Mouse (Mus musculus) embryo, embryonic 10.5 days (tissue): ENCODE data around the gene Snx29.

Source experiments
- DNase-seq: peaks from one replicate; pipeline ENCODE4 v3.0.0-alpha.2; 2015; ENCODE audit warnings: low spot score

The Snx29 gene

DNA sequence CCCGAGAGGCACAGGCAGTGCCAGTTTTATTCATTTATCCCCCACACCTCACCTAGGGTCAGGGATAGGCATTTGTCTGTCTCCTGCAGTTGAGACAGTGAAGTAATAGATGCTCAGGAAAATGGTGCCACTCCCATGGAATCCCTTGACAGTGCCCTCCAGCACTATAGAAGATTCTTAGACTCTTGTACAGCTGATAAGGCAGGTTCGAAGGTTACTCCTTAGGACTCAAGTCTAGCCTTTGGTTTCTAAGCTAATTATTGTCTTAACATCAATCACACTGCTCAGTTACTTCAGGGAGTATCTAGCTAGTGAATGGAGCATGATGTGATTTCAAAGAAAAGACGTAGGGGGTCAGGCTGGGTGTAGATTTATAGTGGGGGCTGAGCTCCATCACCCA lies 273.9 kb downstream of the Snx29 start:
- DNase-seq, result no peak

GRCm38 (mm10) chr16:11597769-11598168 lies 275.1 kb downstream of the Snx29 start:
- DNase-seq, result peak; percentile 27

DNA sequence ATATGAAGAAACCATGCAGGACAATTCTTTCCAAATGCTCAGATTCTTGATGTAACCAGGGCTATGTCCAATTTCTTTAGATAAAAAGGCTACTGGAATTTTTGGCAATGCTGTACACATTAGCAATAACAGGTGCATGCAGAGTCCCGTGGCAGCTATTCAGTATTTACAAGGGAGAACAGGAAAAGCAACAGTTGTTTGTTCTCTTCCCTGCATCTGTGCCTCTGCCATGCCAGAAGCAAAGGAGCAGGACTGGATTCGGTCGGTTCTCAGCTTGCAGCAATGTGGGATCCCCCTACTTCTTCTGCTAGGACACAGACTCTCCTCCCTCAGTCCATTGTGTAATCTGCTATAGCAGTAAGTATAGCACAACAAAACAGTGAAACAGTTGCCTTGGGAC lies 276.8 kb downstream of the Snx29 start:
- DNase-seq, result no peak

DNA sequence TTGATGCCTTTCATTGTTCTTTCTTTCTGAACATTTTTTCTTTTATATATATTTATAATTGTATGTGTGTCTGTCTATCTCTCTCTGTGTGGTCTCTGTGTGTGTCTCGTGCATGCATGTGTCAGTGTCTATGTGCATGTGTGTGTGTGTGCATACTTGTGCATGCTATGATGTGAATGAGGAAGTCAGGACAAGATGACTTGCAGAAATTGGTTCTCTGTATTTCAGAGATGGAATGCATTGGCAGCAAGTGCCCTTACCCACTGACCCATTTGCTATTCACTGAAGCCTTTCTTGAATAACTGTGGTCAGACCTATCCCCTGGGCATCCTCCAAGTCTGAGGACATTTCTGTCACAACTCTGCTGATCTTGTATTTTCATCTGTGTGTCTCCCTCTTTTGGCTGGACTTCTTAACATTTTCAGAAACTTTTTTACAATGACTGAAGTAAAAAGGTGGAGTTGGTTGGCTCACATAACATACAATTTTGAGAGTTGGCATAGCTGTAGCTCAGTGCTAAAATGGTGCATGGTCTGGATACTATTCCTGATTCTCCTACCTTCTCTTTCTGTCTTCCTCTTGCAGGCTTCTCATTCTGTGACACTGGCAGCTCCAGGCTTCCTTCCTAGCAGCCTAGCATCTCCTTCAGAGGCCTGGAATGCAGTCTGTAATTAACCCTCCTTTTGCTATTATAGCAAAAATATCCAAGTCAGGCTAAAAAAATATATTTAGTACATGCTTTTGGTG lies 278.8 kb downstream of the Snx29 start:
- no peak for DNase-seq

DNA sequence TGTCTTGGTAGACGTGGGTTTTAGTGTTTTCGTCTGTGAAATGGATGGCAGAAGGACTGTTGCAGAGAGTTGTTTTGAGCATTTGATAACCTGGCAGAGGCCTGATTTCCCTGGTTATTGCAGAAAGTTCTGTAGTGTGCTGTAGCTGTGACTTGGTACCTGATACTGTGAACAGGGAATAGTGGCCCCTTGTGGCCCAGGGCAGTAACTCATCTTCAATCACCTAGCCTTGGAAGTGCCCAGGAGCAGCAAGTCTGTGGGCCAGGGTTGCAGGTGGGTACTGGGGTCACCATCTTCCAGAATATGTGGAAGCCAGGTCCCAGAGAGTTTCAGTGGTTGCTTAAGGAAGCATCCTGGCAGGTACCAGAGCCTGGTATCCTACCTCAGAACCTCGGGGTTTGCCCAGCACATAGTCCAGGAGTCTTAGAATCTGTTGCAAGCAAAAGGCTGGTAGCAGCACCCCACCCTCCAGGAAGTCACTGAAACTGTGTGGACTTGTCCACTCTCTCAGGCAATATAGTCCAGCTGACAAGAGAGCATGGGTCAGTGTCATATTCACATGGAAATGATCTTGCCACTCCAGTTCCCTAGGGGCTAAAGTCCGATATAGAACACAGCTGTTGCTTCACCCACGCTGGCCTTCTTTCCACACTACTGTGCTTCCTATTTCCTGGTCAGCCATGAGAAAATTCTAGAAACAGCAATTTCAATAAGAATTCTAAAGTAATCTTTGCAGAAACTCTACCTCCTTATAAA lies 281.1 kb downstream of the Snx29 start:
- peak; percentile 30 for DNase-seq

DNA sequence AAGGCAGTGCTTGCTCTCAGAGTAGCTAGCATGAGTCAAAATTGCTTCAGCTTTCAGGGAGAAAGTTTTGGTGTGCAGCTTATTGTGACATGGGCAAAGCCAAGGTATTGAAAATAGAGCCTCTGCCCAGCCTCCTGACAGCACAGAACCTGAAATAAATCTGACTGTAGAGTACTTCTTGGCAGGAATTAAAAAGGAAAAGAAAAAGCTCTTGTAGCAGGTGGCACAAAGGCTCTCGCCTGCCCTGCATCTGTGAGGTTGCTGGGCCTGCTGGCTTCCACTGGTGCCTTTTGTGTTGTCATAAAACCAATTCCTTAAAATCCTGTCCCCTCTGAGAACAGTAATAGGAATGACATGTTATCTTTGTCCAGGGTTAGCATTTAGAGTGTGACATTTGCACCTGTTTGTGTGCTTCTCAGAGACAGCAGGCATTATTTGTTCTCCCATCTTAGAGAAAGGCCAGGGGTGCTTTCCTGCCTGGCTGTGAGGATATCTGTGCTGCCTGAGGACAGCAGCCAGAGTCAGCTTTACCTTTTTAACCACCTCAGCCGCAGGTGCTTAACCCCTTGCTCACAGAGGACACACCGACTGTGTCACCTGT lies 289.9 kb downstream of the Snx29 start:
- DNase-seq, result no peak

DNA sequence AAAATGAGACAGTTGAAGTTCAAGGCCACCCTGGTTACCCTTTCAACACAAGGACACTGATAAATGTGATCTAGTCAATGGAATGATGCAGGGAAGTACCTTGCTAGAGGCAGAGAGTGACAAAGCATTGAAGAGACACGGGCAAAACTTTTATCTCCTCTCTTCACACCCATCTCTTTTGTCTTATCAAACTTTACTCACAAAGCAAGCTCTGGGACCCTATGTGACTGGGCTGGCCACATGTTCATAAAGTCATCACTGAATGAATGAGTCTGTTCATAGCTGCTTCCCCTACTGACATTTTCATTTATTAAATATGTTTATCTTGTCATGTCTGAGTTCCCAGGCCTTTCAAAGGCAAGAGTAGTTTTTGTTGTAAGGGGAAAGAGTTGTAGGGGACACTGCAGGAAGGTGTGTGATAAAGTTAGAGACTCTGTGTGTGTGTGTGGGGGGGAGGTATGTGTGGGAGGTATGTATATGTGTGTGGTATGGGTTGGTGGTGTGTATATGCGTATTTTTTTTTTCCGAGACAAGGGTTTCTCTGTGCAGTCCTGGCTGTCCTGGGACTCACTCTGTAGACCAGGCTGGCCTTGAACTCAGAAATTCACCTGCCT lies 291.8 kb downstream of the Snx29 start:
- no peak for DNase-seq

DNA sequence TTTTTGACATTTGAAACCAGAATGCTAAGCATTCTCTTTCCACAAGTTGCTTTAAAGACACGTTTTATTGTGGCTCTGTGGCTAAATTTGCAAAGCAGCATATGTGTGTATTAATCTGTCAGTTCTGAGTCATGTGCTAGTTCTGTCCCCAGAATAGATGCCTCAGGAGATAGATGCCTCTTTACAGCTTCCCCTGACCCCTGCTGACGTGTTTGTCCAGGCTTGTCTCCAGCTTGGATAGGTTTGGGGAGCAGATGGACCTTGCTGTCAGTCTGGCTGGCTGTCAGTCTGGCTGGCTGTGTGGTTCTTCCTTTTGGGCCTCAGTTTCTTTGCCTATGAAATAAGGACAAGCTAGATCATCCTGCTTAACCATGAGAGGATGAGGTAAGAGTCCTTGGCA lies 292.9 kb downstream of the Snx29 start:
- no peak for DNase-seq

DNA sequence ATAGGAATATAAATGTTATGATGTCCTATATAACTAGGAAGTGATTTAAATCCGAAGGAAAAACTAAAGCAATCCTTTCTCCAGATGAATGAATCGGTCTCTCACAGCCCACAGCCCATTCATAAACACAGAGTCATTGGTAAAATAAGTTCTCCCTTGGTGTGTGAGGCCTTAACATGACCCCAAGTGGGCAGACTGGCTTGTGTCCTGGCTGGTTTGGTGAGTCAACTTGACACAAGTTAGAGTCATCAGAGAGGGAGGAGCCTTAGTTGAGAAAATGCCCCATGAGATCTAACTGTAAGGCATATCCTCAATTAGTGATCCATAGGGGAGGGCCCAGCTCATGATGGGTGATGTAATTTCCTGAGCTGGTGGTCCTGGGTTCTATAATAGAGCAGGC lies 297.2 kb downstream of the Snx29 start:
- DNase-seq, result no peak

DNA sequence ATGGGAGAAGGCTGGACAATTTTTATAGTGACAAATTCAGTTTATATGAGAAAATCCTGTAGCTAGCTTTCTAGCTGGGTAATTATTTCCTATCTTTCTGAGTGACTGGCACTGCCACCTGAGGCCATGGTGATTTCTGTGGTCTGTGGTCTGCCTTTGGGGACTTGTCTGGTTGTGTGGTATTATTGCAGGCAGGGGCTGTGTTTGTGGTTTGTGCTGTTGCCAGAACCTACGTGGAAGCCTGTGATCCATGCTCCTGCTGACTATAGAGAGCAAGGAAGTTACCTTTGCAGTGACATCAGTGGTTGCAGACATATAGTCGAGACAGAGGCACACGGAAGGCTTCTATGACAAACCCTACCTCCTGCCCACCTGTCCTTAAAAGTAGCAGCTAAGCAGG lies 298.3 kb downstream of the Snx29 start:
- no peak for DNase-seq

GRCm38 (mm10) chr16:11621664-11622063 lies 299.0 kb downstream of the Snx29 start:
- DNase-seq, result no peak

DNA sequence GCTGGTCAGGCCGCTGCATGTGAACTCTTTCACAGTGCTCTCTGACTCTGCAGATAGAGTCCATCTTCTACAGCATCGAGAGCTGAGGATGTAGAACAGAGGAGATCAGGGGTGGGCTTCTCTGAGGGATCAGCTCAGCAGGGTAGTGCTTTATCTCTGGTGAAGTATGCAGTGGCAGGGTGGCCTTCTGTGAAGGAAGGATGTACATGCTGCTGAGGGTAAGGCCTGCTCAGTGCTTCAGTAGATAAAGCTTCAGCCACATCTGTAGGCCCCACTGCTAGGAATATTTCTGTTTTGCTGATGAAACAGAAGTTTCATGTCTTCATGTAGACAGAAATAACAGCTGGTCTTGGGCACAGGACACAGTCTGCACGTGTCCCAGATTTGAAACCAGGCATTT lies 300.3 kb downstream of the Snx29 start:
- no peak for DNase-seq

- DNase-seq, result no peak
Measured at GRCm38 (mm10) chr16:11624121-11624520, 301.4 kb downstream of the Snx29 start.

DNA sequence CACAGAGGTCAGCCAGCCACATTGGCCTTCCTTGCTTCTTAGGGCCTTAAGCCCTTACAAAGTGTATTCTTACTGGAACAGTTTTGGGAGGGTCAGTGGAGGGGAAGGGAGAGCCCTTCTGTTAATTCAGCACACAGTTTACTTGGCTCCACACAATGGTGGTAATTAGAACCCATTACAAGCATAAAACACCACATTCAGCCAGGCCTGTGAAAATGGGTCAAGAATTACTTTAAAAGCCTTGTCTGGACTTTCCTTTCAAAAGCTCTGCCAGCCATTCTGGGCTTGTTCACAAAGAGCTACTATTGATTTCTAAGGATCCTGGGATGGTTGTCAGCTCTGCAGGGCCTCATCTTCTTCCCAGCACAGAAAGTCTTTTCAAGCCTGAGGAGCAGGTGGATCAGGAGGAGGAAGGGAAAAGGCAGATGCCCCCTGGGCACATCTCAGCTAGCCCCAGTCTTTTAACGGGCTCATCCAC lies 303.3 kb downstream of the Snx29 start:
- no peak for DNase-seq

GRCm38 (mm10) chr16:11626616-11627015 lies 303.9 kb downstream of the Snx29 start:
- DNase-seq, result no peak

- DNase-seq, result no peak
Measured at GRCm38 (mm10) chr16:11627866-11628638, 305.3 kb downstream of the Snx29 start.

DNA sequence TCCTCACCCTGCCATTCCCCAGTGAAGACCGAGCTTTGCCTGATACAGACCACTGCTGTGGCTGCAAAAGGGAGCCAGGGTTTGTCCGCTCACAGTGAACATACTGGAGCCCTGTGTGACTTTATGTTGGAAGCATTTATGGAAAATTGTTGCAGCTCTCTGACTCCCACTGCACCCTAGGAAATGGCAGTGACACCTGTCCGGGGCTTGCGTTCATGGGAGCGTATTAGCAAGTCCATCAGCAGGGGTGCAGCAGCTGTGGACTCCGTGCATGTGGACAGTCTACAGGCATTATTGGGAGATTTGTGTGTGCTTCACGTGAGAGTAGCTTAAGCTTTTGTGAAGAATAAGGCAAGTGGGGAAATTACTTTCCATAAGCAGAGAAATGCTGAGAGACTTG lies 307.0 kb downstream of the Snx29 start:
- no peak for DNase-seq

DNA sequence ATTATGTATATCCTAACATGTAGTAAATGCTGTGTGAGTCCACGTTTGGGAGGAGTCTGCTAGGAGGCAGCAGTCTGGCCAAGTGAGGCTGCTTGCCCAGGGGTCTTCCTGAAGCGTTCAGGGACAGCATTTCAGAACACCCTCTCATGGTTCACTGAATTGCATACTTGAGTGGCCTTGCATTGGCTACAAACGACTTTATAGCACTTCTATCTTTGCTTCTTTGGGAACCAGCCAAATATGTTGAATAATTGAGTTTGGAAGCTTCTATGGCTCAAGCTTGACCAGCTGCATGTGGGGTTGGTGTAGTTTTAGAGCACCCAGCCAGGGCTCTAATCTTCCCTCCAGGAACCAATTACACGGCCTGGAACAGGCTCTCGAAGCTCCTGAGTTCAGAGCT lies 307.8 kb downstream of the Snx29 start:
- no peak for DNase-seq

- DNase-seq, result no peak
Measured at GRCm38 (mm10) chr16:11632205-11632747, 309.6 kb downstream of the Snx29 start.

GRCm38 (mm10) chr16:11636196-11636733 lies 313.6 kb downstream of the Snx29 start:
- DNase-seq, result no peak

- no peak for DNase-seq
Measured at GRCm38 (mm10) chr16:11636902-11637301, 314.2 kb downstream of the Snx29 start.
